Mouse (Mus musculus) kidney, adult 11 months (tissue): ENCODE data around the gene Rfng.
"Not testable (repeated sequence)": the region's sequence is repeated elsewhere in the genome, so short reads cannot be mapped to it uniquely, and the experiment has no call there.

ENCODE experiments used
- DNase-seq: peaks from one replicate; pipeline ENCODE4 v3.0.0; 2022

Rfng gene

DNA sequence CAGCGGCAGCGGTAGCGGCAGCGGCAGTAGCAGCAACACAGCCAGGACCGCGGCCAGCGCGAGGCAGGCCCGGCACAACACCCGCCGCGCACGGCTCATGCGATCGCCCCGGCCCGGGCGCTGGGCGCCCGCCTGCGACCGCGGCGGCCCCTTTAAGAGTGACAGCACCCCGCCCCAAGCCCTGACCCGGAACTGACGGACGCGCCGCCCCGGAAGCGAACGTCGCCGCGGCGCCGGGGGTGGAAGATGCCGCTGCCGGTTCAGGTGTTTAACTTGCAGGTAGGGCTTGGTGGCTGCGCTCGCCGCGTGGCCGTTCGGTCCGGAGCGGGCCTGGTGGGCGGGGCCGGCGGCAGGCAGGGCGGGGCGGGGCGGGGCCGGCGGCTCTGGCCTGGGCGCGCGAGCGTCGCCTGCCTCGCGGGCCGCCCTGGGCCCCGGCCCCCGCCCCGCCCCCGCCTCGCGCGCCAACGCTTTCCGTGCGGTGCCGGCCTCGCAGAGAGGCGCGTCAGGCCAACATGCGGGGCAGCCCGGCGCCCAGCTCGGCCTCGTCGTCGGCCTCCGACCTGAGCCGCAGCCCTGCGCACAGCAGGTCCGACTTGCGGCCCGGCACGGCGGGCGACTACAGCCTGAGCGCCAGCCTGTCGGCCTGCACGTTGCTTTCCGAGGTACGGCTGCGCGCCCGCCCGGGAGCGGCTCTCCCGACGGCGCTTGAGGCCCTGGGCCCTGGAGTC, at the start of gene Rfng, which contains the start of gene Gps1:
Gene Rfng, minus strand, starts transcription at position 144 of the 728 bp plus-strand sequence.
Gene Gps1, plus strand, starts transcription at position 209 of the 728 bp plus-strand sequence.
- DNase-seq: peak; percentile 81

DNA sequence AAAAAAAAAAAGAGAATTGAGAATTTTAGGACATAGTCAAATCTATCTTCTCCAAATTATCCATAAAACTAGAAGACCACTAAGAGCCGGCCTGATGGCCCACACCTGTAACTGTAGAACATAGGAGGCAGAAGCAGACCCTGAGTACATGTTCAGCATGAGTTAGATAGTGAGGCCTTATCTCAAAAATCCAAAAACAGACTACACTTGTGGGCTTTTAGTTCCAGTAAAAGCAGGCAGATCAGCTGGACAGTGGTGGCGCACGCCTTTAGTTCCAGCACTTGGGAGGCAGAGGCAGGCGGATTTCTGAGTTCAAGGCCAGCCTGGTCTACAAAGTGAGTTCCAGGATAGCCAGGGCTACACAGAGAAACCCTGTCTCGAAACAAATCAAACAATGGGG, 49.0 kb upstream of the Rfng start:
- not testable (repeated sequence) for DNase-seq

GRCm38 (mm10) chr11:120831659-120832440, 47.8 kb upstream of the Rfng start:
- DNase-seq: no peak

- peak; percentile 79 for DNase-seq
These were observed 46.7 kb upstream of the Rfng start for GRCm38 (mm10) chr11:120830686-120831085.

DNA sequence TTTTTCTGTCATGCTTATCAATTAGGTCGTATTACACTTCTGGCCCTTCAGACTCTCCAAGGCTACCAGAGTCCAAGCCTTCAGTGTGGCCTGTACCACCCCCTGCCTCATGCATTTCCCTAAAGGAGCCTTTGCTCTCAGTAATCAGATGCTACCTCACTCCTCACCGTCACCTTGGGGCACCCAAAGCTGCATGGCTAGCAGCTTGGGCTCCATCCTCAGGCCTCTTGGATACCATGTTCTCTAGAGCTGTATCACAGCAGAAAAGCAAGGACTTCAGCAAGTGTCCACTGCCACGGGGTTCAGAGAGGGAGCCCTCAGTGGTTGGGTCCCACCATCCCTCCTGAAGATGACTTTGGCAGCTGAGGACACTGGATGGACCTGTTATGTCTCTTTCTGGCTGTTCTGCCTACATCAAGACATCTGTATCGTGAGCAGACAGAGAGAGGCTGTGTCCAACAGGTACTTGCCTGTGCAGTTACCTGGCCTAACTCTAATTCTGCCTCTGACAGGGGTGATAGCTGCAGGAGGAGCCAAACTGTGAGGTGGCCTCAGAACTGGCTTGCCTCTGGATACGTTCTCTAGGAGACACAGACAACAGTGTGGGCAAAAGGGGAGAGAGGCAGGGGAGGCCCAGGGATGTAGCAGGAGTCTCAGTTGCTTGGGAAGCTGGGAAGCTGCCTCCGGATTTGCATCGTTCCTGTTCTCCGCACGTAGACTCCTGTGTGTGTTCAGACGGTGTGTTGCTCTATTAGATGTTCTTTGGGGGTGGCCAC, 45.9 kb upstream of the Rfng start:
- no peak for DNase-seq

DNA sequence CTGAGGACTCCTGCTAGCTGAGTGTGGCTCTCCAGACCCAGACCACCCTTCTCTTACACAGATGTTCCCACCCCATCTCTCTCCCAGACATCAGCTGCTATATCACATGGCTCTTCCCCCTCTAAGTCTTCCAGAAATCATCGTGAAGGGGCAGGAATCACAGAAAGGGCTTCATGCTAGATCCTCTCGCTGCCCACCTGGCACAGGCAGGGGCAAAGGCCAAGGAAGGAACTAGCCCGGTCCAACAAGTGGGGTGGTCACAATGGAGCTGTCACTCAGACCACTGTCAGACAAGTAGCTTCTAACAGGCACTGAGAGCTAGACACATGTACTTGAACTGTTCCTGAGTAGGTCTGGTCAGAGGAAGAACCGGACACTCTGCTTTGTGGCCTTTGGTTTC, 44.4 kb upstream of the Rfng start:
- DNase-seq: no peak

GRCm38 (mm10) chr11:120826016-120826953, 42.3 kb upstream of the Rfng start:
- no peak for DNase-seq

- DNase-seq: no peak
These were observed 41.4 kb upstream of the Rfng start for GRCm38 (mm10) chr11:120825289-120825863.

DNA sequence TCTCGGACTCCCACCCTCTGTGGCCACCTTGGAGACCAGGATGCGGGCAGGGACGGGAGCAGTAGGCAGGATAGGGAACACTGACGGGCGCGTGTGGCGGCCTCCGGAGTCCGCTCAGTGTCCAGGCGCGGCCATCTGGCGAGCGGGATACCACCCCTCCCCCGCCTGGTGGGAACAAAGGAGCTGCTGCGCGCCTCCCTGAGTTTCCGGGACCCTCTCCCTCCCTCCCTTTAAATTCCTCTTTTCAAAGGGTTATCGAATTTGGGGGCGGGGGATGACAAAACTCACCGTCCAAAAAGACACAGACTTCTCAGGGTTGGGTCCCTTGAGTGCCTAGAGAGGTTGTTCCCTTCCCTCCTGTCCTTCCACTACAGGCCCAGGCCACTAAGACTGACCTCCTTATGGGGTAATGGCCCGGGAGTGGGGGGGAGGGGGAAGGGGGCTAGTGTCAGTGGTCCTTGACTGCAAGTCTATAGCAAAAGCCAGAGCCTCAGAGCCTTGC, 40.8 kb upstream of the Rfng start:
- no peak for DNase-seq

GRCm38 (mm10) chr11:120823956-120824786, 40.2 kb upstream of the Rfng start, which contains the start of gene Fasn:
TSS of gene Fasn (minus strand) at chr11:120824547.
- peak; percentile 95 for DNase-seq

DNA sequence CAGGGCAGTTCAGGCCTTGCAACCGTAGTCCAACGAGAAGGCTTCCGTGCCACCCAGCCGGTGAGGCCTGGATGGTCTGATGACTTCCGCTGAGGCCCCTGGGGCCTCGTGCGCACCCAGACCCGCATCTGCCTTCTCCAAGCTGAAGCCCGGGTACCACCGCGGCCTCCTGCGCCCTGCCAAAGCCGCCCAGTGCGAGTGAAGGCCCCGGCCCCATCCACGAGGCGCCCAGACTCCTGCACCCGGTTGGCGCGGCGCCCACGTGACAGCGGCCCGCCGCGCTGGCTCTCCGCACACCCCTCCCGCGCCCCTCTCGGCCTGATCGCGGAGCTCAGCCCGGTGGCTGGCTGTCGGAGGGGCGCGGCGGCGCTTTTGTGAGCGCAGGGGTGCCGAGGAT, 39.5 kb upstream of the Rfng start:
- no peak for DNase-seq

DNA sequence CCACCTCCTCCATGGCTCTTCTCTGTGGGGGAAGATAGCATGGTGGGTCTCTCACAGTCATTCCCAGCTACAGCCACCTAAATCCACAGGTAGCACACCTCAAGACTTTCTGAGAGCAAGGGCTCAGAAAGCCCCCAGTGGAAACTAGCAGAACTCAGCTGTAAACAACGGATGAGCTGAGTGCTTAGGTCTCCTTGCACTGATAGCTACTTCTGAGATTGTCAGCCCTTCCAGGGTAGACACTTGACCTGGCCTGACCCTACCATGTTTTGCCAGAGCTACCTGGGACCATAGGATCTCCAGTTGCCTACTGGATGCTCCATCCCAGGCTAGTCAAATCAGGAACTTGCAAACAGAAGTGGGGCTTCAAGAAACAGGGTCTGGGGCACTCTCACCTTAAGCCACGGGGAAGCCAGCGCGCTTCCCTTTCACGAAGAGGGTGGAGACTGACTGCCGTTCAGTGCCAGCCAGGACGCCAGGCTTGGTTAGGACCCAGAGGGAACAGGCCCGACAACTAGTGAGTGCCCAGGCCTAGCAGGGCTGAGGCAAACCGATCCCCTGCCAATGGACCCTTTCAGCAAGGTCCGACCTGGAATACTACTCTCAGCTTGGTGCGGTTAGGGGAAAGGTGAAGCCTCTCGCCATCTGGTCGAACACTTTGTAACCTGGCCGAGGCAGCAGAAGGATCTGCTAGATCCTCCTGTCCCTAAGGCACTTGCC, 39.0 kb upstream of the Rfng start:
- no peak for DNase-seq

GRCm38 (mm10) chr11:120822321-120822720, 38.3 kb upstream of the Rfng start:
- DNase-seq: no peak

- no peak for DNase-seq
These were observed 37.3 kb upstream of the Rfng start for GRCm38 (mm10) chr11:120821076-120821922.

DNA sequence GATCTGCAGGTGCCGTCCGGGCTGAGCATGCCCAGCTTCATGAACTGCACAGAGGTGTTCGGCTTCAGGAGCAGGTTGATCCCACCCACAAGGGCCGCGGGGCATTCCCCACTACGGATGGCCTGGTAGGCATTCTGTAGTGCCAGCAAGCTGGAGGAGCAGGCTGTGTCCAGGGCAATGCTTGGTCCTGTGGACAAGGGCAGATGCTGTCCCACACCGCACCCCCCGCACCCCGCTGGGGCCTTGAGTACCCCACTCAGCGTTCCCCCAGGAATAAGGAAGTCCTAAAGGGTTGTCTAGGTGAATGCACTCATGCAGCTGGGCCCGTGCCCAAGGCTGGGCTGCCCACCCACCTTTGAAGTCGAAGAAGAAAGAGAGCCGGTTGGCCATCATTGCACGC, 36.5 kb upstream of the Rfng start:
- no peak for DNase-seq

DNA sequence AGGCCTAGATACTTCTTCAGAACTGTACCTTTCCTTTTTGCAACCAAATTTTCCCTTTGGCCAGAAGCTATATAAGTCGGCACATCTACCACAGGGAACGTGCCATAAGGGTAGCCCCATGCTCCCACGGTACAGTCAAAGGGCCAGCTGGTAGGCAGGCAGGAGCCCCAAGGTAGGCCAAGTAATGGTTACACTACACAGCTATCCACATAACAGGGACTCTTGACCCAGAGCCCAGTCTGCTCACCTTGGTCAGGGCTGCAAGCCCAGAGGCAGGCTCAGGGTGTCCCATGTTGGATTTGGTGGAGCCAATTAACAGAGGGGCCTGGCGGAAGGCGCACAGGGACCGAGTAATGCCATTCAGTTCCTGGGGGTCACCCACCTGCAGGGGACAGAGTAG, 35.5 kb upstream of the Rfng start:
- DNase-seq: no peak

GRCm38 (mm10) chr11:120818251-120818650, 34.2 kb upstream of the Rfng start:
- no peak for DNase-seq

DNA sequence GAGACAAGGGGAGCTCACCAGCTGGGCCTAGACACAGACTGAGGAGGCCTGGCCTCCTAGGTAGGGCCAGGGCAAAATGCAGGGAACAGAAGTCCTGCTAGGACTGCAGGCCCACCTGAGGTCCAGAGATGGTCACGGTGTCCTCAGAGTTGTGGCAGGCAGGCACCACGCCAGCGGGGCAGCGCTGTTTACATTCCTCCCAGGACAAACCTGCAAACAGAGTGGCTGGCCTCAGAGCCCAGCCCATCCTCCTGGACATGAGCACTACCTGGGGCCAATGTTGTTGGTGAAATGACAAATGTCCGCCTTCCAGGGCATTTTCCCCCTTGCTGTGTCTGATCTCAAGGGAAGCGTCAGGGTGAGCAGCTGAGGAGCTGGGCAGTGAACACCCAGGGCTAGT, 33.4 kb upstream of the Rfng start:
- no peak for DNase-seq

DNA sequence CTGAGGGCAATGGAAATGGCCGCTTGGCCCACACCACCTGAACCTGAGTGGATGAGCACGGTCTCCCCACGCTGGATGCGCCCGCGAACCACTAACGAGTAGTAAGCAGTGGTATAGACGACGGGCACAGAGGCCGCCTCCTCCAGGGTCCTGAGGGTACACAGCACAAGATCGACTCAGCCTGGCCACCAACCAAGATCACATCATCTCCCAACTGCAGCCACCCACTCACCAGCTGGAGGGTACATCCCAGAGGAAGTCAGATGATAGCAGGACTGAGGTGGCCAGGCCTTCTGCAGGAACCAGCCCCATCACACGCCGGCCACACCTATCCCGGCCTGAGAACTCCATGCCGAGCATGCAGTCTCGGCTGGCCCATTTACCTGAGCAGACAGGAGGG, 28.1 kb upstream of the Rfng start:
- no peak for DNase-seq
